Mouse (Mus musculus) hematopoietic stem cell, adult 5-6 weeks (primary cell): ENCODE results near the gene Ptbp3. TPM values are rescaled to one million over a fixed set of nuclear protein-coding genes. Genes with fewer than 3 reads are reported as not detected.
"Not testable (repeated sequence)": the region's sequence is repeated elsewhere in the genome, so short reads cannot be mapped to it uniquely, and the experiment has no call there.

ENCODE experiments used
- ATAC-seq, 2 experiments: fragments of 125-278 bp in 1 of 2; replicated peaks in 1 of 2; 2 replicates each; pipeline ENCODE4 v1.8.0; 2016 to 2017; ENCODE audit warnings: inconsistent platforms in 2 of 2, mild to moderate bottlenecking in 2 of 2, moderate number of reproducible peaks in 2 of 2, low read depth in 1 of 2, moderate TSS enrichment in 1 of 2; ENCODE audit not compliant: low FRiP score in 2 of 2, poor library complexity in 2 of 2, severe bottlenecking in 2 of 2, insufficient read depth in 1 of 2, low TSS enrichment in 1 of 2
- total RNA-seq: library from RNA; stranded (forward); fragments of 172-1452, 232-1000 nt; gene quantifications from 2 replicates; pipeline ENCODE4 v1.2.3, GENCODE M21; 2017

The Ptbp3 gene
- 215 and 216 TPM in 2 replicates for total RNA-seq

- ATAC-seq: peak; percentile 48 to 56
Measured at GRCm38 (mm10) chr4:59549175-59549976, at the start of gene Ptbp3. Gene Ptbp3 (minus strand): TSS chr4:59549364.

GRCm38 (mm10) chr4:59596556-59596955, 47.4 kb upstream of the Ptbp3 start:
- ATAC-seq: no peak

GRCm38 (mm10) chr4:59594614-59595013, 45.5 kb upstream of the Ptbp3 start:
- ATAC-seq: no peak; a peak in 1 of 4 replicates

- ATAC-seq: no peak
Measured at GRCm38 (mm10) chr4:59587872-59588226, 38.7 kb upstream of the Ptbp3 start.

GRCm38 (mm10) chr4:59587215-59587871, 38.2 kb upstream of the Ptbp3 start:
- ATAC-seq: peak; percentile 12 to 42; a peak in 1 of 4 replicates

- no peak for ATAC-seq
Measured at GRCm38 (mm10) chr4:59585097-59585496, 35.9 kb upstream of the Ptbp3 start.

- ATAC-seq: no peak
Measured at GRCm38 (mm10) chr4:59582186-59582585, 33.0 kb upstream of the Ptbp3 start.

- ATAC-seq: peak; percentile 89 to 95
Measured at GRCm38 (mm10) chr4:59581314-59582185, 32.4 kb upstream of the Ptbp3 start, which contains the start of gene Hsdl2. Gene Hsdl2 (plus strand): TSS chr4:59581563.

GRCm38 (mm10) chr4:59580495-59581281, 31.5 kb upstream of the Ptbp3 start:
- ATAC-seq: peak; percentile 33 to 54; a peak in 3 of 4 replicates

GRCm38 (mm10) chr4:59575184-59575958, 26.2 kb upstream of the Ptbp3 start:
- ATAC-seq: peak; percentile 65 to 76

- no peak for ATAC-seq
Measured at GRCm38 (mm10) chr4:59572521-59573118, 23.5 kb upstream of the Ptbp3 start.

- not testable (repeated sequence) for ATAC-seq
Measured at GRCm38 (mm10) chr4:59570519-59570918, 21.4 kb upstream of the Ptbp3 start.

GRCm38 (mm10) chr4:59569538-59569937, 20.4 kb upstream of the Ptbp3 start:
- ATAC-seq: peak; percentile 72 to 76

- no peak for ATAC-seq
Measured at GRCm38 (mm10) chr4:59567576-59568260, 18.6 kb upstream of the Ptbp3 start.

- peak; percentile 74 to 75 for ATAC-seq
Measured at GRCm38 (mm10) chr4:59565571-59566188, 16.5 kb upstream of the Ptbp3 start.
